Comparison of ENCODE assay signal across 21 mouse cellular contexts in genomic region chr3:28653043-28653442, GRCm38 (mm10). TPM values are rescaled to one million over a fixed set of nuclear protein-coding genes. Genes with fewer than 3 reads are reported as not detected.
DNase-seq lines count a peak whose midpoint lies in the region; ATAC-seq and TF ChIP-seq lines count a peak whose summit lies in the region.
"Had no signal": no experiment of that assay in that cellular context is flagged by ENCODE, and none has a peak within 500 bp of the region (broad histone marks: within the 10 kb centered on the region; RNA-seq: fewer than 3 reads in every experiment).

No protein-coding gene starts in this region.

- in situ Hi-C loops in ES-E14 (cut with MboI; ENCODE audit: low sequenced_read_pairs in 2 of 2, unreplicated experiment in 2 of 2) = no loop called here

- no peak overlapping the region for H3K9ac ChIP-seq in limb, embryonic 13.5 days
- H3K9ac ChIP-seq in ES-E14 (ENCODE audit: insufficient read depth, low read depth, low read length, poor library complexity, severe bottlenecking) = no peak overlapping the region
- no peak overlapping the region for H3K9ac ChIP-seq in neural tube, embryonic 14.5 days (replicated peaks; ENCODE audit: low read depth, low read length)
- H3K9ac ChIP-seq: embryonic facial prominence, embryonic 13.5 days; forebrain, embryonic 12.5 days; heart, embryonic 15.5 days had no signal

- no peak overlapping the region for H3K4me3 ChIP-seq in limb, embryonic 13.5 days
- H3K4me3 ChIP-seq in limb, embryonic 10.5 days = no peak overlapping the region
- no peak overlapping the region for H3K4me3 ChIP-seq in ES-E14 (ENCODE audit: insufficient read depth in 1 of 2, low read depth in 1 of 2, low read length in 2 of 2, poor library complexity in 1 of 2, severe bottlenecking in 1 of 2)
- H3K4me3 ChIP-seq in neural tube, embryonic 14.5 days (ENCODE audit: low read depth, low read length) = no peak overlapping the region
- H3K4me3 ChIP-seq: embryonic facial prominence, embryonic 13.5 days; forebrain, embryonic 12.5 days; heart, adult 2 months; heart, embryonic 15.5 days had no signal

- 57% methylated on average over 3 of the region's 3 CpGs for WGBS in limb, embryonic 13.5 days
- WGBS in limb, embryonic 10.5 days = 76% methylated on average over 3 of the region's 3 CpGs
- 48% methylated on average over 3 of the region's 3 CpGs for WGBS in neural tube, embryonic 14.5 days

- no peaks in the 10 kb centered on the region for H3K4me1 ChIP-seq in limb, embryonic 13.5 days
- no peaks in the 10 kb centered on the region for H3K4me1 ChIP-seq in limb, embryonic 10.5 days
- peaks cover 0 to 4% of the 10 kb centered on the region in 2 experiments; a peak in 1 of 4 replicates for H3K4me1 ChIP-seq in ES-E14 (ENCODE audit: control insufficient read depth in 2 of 2, insufficient read depth in 2 of 2, low read length in 2 of 2, poor library complexity in 1 of 2)
- H3K4me1 ChIP-seq in neural tube, embryonic 14.5 days (ENCODE audit: control insufficient read depth, insufficient read depth, low read length) = no peaks in the 10 kb centered on the region
- H3K4me1 ChIP-seq: embryonic facial prominence, embryonic 13.5 days; heart, embryonic 15.5 days had no signal

- H3K36me3 ChIP-seq in limb, embryonic 13.5 days = no peaks in the 10 kb centered on the region
- no peaks in the 10 kb centered on the region for H3K36me3 ChIP-seq in limb, embryonic 10.5 days
- no peaks in the 10 kb centered on the region for H3K36me3 ChIP-seq in ES-E14 (ENCODE audit: control insufficient read depth, insufficient read depth, low read length, poor library complexity, severe bottlenecking)
- peaks cover 29% of the 10 kb centered on the region; the same call in 1 of the 2 replicates for H3K36me3 ChIP-seq in neural tube, embryonic 14.5 days (ENCODE audit: control insufficient read depth, insufficient read depth, low read length)
- H3K36me3 ChIP-seq: embryonic facial prominence, embryonic 13.5 days; heart, embryonic 15.5 days had no signal

- H3K4me2 ChIP-seq in limb, embryonic 13.5 days (replicated peaks) = no peak overlapping the region
- no peak overlapping the region for H3K4me2 ChIP-seq in neural tube, embryonic 14.5 days (ENCODE audit: low read depth, low read length)
- H3K4me2 ChIP-seq: embryonic facial prominence, embryonic 13.5 days; forebrain, embryonic 12.5 days; heart, embryonic 11.5 days; heart, embryonic 15.5 days had no signal

- H3K27ac ChIP-seq in limb, embryonic 13.5 days = no peak overlapping the region
- no peak overlapping the region for H3K27ac ChIP-seq in limb, embryonic 10.5 days
- no peak overlapping the region for H3K27ac ChIP-seq in ES-E14 (ENCODE audit: insufficient read depth, low read depth, low read length, poor library complexity, severe bottlenecking)
- H3K27ac ChIP-seq in neural tube, embryonic 14.5 days (ENCODE audit: low read depth, low read length) = no peak overlapping the region
- H3K27ac ChIP-seq: embryonic facial prominence, embryonic 13.5 days; forebrain, embryonic 12.5 days; heart, adult 2 months; heart, embryonic 15.5 days; hindbrain, postnatal 0 days had no signal

- no peaks in the 10 kb centered on the region for H3K9me3 ChIP-seq in limb, embryonic 13.5 days
- H3K9me3 ChIP-seq in limb, embryonic 10.5 days (replicated peaks) = no peaks in the 10 kb centered on the region
- no peaks in the 10 kb centered on the region for H3K9me3 ChIP-seq in ES-E14 (ENCODE audit: control insufficient read depth, insufficient read depth, low read depth, low read length)
- no peaks in the 10 kb centered on the region for H3K9me3 ChIP-seq in neural tube, embryonic 14.5 days (ENCODE audit: control insufficient read depth, low read length)
- H3K9me3 ChIP-seq: embryonic facial prominence, embryonic 13.5 days; forebrain, embryonic 12.5 days; heart, embryonic 15.5 days had no signal

- no peak for DNase-seq in limb, embryonic 10.5 days (ENCODE audit: low spot score)
- DNase-seq in ES-CJ7 (ENCODE audit: low read depth, low spot score) (peak; percentile 27), ES-E14 (ENCODE audit: low read depth, low spot score) (peak; percentile 16)
- no peak for DNase-seq in layer of hippocampus, postnatal 14 days (ENCODE audit: low spot score in 2 of 2)
- DNase-seq in urinary bladder, adult 2 months (ENCODE audit: low spot score) = no peak
- DNase-seq: adrenal gland, postnatal 14 days; cerebellum, adult 18-20 months; cerebellum, adult 9-11 months; cerebellum, postnatal 36 days; gastrocnemius, postnatal 10 days; heart, adult 2 months; heart, postnatal 14 days had no signal

- H3K27me3 ChIP-seq in limb, embryonic 13.5 days = no peaks in the 10 kb centered on the region
- H3K27me3 ChIP-seq in limb, embryonic 10.5 days (ENCODE audit: low read depth, poor library complexity, severe bottlenecking) = no peaks in the 10 kb centered on the region
- no peaks in the 10 kb centered on the region for H3K27me3 ChIP-seq in neural tube, embryonic 14.5 days (ENCODE audit: control insufficient read depth, insufficient read depth, low read length)
- H3K27me3 ChIP-seq: embryonic facial prominence, embryonic 13.5 days; forebrain, embryonic 12.5 days; heart, embryonic 15.5 days had no signal

- peak; percentile 44; the same call in 1 of the 2 replicates for ATAC-seq in limb, embryonic 13.5 days (ENCODE audit: low FRiP score, low read depth)
- ATAC-seq in neural tube, embryonic 14.5 days (ENCODE audit: low read depth) = peak; percentile 82; the same call in 1 of the 2 replicates
- ATAC-seq: activated CD4-positive, CD25-positive, alpha-beta regulatory T cell, adult 4 months; forebrain, embryonic 16.5 days; hindbrain, postnatal 0 days had no signal

TF ChIP-seq in ES-E14, 5 proteins besides CTCF, POLR2A, EP300 and RAD21:
- TF ChIP-seq ZC3H11A (IDR thresholded peaks at IDR 0.05; ENCODE audit: borderline replicate concordance, low read depth, low read length) (no peak), CHD2 (IDR thresholded peaks at IDR 0.05; ENCODE audit: low read depth, low read length) (no peak), ZNF384 (IDR thresholded peaks at IDR 0.05; ENCODE audit: low read depth, low read length) (no peak), MAFK (IDR thresholded peaks at IDR 0.05; ENCODE audit: insufficient read depth, low read depth, low read length) (no peak), HCFC1 (IDR thresholded peaks at IDR 0.05; ENCODE audit: borderline replicate concordance, insufficient read depth, low read length) (no peak)

RNA-seq across cellular contexts. Expression of gene Slc2a2, which starts 44.7 kb away (rescaled TPM):
- 0.05 and 0.27 TPM in 2 replicates for polyA plus RNA-seq in limb, embryonic 13.5 days (2015; fragmentation: Nextera tagmentation; extraction: Ambion mirVana)
- not detected in 2 replicates for polyA plus RNA-seq in limb, embryonic 10.5 days (2016; fragmentation: Nextera tagmentation; extraction: Ambion mirVana)
- not detected in 2 replicates for total RNA-seq in ES-E14 (2012; rRNA removed)
- polyA plus RNA-seq in neural tube, embryonic 14.5 days (2014; fragmentation: Nextera tagmentation; extraction: Ambion mirVana) = 0.09 TPM in 1 of 2 replicates, not detected in the other
- total RNA-seq in layer of hippocampus, postnatal 14 days (2021) = not detected
- 0.10 and 0.12 TPM in 2 replicates for polyA plus RNA-seq in urinary bladder, adult 2 months (2012; rRNA removed)
- total RNA-seq: hindbrain, postnatal 0 days had no signal
- polyA plus RNA-seq: forebrain, embryonic 12.5 days; forebrain, embryonic 16.5 days had no signal

Comparison
In these comparisons a context has a peak if more than half of its experiments do, and no peak if none do; other contexts are left out.
1. DNase-seq: peak in ES-CJ7 (single experiment) and ES-E14 (single experiment); none in limb, embryonic 10.5 days (single experiment), layer of hippocampus, postnatal 14 days (0 of 2) and urinary bladder, adult 2 months (single experiment).